Mouse (Mus musculus) forebrain, embryonic 13.5 days (tissue): Measurements from ENCODE around the gene Sstr2. TPM values are rescaled to one million over a fixed set of nuclear protein-coding genes. Genes with fewer than 3 reads are reported as not detected.
"Not testable (repeated sequence)": the region's sequence is repeated elsewhere in the genome, so short reads cannot be mapped to it uniquely, and the experiment has no call there.

Source experiments
- ATAC-seq: fragments of 200-750 bp; cut with Nextera tagmentation; 2 replicates; pipeline ENCODE4 v1.8.0; 2017
- H3K27ac ChIP-seq: fragments of 300-500 bp; sonication (generic); 2 replicates; pipeline ENCODE4 v1.5.1; 2015; ENCODE audit warnings: inconsistent platforms, mild to moderate bottlenecking, moderate library complexity
- H3K27me3 ChIP-seq: fragments of 300-500 bp; sonication (generic); 2 replicates; pipeline ENCODE4 v1.6.1; 2015; ENCODE audit warnings: mild to moderate bottlenecking, inconsistent platforms
- H3K36me3 ChIP-seq: fragments of 300-500 bp; sonication (generic); 2 replicates; pipeline ENCODE4 v1.6.1; 2015; ENCODE audit warnings: mild to moderate bottlenecking, inconsistent platforms; ENCODE audit not compliant: poor library complexity, severe bottlenecking
- H3K4me1 ChIP-seq: fragments of 300-500 bp; sonication (generic); 2 replicates; pipeline ENCODE4 v1.6.1; 2015; ENCODE audit warnings: inconsistent platforms
- H3K4me2 ChIP-seq: fragments of 300-500 bp; sonication (generic); 2 replicates; pipeline ENCODE4 v1.6.1; 2015; ENCODE audit warnings: inconsistent platforms, mild to moderate bottlenecking, moderate library complexity
- H3K4me3 ChIP-seq: fragments of 300-500 bp; sonication (generic); 2 replicates; pipeline ENCODE4 v1.5.1; 2015; ENCODE audit warnings: mild to moderate bottlenecking, inconsistent platforms
- H3K9ac ChIP-seq: fragments of 300-500 bp; sonication (generic); 2 replicates; pipeline ENCODE4 v1.6.1; 2015; ENCODE audit warnings: mild to moderate bottlenecking, inconsistent platforms
- H3K9me3 ChIP-seq: fragments of 300-500 bp; sonication (generic); replicated peaks from 2 replicates; pipeline ENCODE4 v1.6.1; 2016; ENCODE audit warnings: inconsistent platforms
- WGBS: fragments of 180-500 bp; shearing (Covaris S2); methylation state at CpG from one replicate; pipeline ENCODE4 v1.1.7; 2015; 5-methylcytosine and 5-hydroxymethylcytosine counted together
- polyA plus RNA-seq: library from polyadenylated mRNA; unstranded; fragments of >200 nt; fragmentation: Nextera tagmentation; extraction: Ambion mirVana; gene quantifications from 2 replicates; pipeline ENCODE4 v1.2.1, GENCODE M21; 2015

Gene Sstr2
- polyA plus RNA-seq, 1 experiment from 2014 or later, result 78.0 TPM

GRCm38 (mm10) chr11:113649353-113650210 lies 30.4 kb downstream of the Sstr2 start, which contains the start of gene Slc39a11:
Gene Slc39a11 (minus strand): TSS chr11:113650079.
- Histone ChIP-seq H3K27ac (peak within 1 kb of the TSS; percentile 90), H3K36me3 (peaks cover 31% of the 10 kb centered on the region), H3K27me3 (no peaks in the 10 kb centered on the region), H3K9me3 (no peaks in the 10 kb centered on the region), H3K9ac (peak within 1 kb of the TSS; percentile 91), H3K4me3 (peak within 1 kb of the TSS; percentile 92), H3K4me2 (peak within 1 kb of the TSS; percentile 78), H3K4me1 (peaks cover 31% of the 10 kb centered on the region)
- peak; percentile 80 for ATAC-seq
- under 1% methylated on average over 71 of the region's 91 CpGs for WGBS

GRCm38 (mm10) chr11:113651206-113651906 lies 32.2 kb downstream of the Sstr2 start:
- peaks cover 31% of the 10 kb centered on the region for H3K4me1 ChIP-seq
- no peaks in the 10 kb centered on the region for H3K27me3 ChIP-seq
- no peak for ATAC-seq
- WGBS, result 73% methylated on average over 22 of the region's 22 CpGs
- H3K27ac ChIP-seq, result peak overlapping the region; percentile 68
- peak overlapping the region; percentile 78 for H3K4me2 ChIP-seq
- H3K36me3 ChIP-seq, result peaks cover 48% of the 10 kb centered on the region
- H3K9ac ChIP-seq, result no peak overlapping the region
- no peak overlapping the region; the same call in 1 of the 2 replicates for H3K4me3 ChIP-seq
- H3K9me3 ChIP-seq, result no peaks in the 10 kb centered on the region

DNA sequence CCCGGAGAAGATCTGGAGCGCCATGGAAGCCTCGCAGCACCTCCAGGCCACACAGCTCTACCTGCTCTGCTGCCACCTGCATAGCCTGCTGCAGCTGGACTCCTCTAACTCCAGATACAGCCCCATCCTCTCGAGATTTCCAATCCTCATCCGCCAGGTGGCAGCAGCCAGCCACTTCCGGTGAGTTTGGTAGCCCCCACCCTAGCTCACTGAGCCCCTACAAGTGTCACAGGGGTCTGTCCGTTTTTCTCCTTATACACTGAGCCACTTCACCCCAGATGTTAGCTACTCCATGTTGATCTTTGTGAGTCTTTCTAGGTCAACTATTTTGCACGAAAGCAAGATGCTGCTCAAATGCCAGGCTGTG lies 32.7 kb downstream of the Sstr2 start:
- H3K36me3 ChIP-seq, result peaks cover 54% of the 10 kb centered on the region
- peak overlapping the region; percentile 68 for H3K27ac ChIP-seq
- H3K27me3 ChIP-seq, result no peaks in the 10 kb centered on the region
- 45% methylated on average over 8 of the region's 8 CpGs for WGBS
- no peak overlapping the region for H3K9ac ChIP-seq
- H3K9me3 ChIP-seq, result no peaks in the 10 kb centered on the region
- peak; percentile 9; the same call in 1 of the 2 replicates for ATAC-seq
- H3K4me2 ChIP-seq, result no peak overlapping the region
- peaks cover 31% of the 10 kb centered on the region for H3K4me1 ChIP-seq
- no peak overlapping the region for H3K4me3 ChIP-seq

GRCm38 (mm10) chr11:113652516-113652915 lies 33.4 kb downstream of the Sstr2 start:
- ATAC-seq, result no peak
- Histone ChIP-seq H3K27ac (no peak overlapping the region), H3K9me3 (no peaks in the 10 kb centered on the region), H3K4me2 (no peak overlapping the region), H3K36me3 (peaks cover 60% of the 10 kb centered on the region), H3K9ac (no peak overlapping the region), H3K4me1 (peaks cover 31% of the 10 kb centered on the region), H3K27me3 (no peaks in the 10 kb centered on the region), H3K4me3 (no peak overlapping the region)
- 90% methylated on average over 6 of the region's 6 CpGs for WGBS

DNA sequence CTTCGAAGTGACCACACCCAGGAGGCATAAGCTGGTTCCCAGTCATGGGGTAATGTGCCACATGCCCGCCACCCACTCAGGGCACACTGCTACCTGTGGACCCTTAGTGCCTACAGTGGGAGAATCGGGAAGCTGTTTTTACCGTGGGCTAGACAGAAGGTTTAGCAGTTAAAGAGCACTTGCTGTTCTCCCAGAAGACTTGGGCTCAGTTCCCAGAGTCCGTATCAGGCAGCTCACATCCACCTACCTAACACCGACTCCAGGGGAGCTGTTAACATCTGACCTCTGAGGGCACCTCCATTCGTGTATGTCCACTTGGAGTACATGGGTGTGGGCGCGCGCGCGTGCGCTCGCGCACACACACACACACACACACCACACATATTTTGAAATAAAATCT lies 35.0 kb downstream of the Sstr2 start:
- no peak for ATAC-seq
- Histone ChIP-seq H3K9me3 (no peaks in the 10 kb centered on the region), H3K4me2 (no peak overlapping the region), H3K4me3 (no peak overlapping the region), H3K4me1 (peaks cover 16% of the 10 kb centered on the region), H3K36me3 (peaks cover 75% of the 10 kb centered on the region), H3K27ac (0 out of 2 replicates have a peak overlapping the region, but pooled peaks have one; percentile 2), H3K27me3 (no peaks in the 10 kb centered on the region), H3K9ac (no peak overlapping the region)
- WGBS, result 96% methylated on average over 15 of the region's 15 CpGs

DNA sequence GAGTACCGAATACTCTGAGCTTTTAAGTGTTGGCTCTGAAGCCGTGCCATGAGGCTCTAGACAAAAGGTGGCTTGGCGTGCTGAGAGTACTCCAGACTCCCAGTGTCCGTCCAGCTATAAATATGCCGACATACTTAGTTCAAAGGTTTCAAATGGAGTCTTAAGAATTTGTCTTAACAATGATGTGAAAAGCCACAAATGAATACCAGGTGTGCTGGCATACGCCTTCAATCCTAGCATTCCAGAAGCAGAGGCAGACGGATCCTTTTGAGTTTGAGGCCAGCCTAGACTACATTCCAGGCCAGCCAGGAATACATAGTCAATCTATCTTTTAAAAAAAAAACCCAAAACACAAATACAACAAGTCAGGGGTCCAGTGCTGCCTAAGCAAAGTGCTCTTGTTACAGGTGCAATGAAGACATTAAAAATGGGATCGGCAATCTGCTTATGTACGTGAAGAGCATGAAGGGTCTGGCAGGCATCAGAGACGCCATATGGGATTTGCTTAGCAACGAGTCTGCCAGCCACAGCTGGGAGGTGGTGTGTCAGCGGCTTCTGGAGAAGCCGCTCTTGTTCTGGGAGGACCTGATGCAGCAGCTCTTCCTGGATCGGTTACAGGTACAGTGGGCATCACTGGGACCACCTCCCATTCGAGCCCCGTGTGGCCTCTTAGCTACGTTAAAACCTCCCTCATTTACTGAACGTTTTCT lies 35.6 kb downstream of the Sstr2 start:
- H3K4me1 ChIP-seq, result peaks cover 16% of the 10 kb centered on the region
- no peak overlapping the region for H3K27ac ChIP-seq
- H3K4me2 ChIP-seq, result no peak overlapping the region
- no peaks in the 10 kb centered on the region for H3K27me3 ChIP-seq
- H3K36me3 ChIP-seq, result peaks cover 81% of the 10 kb centered on the region
- 87% methylated on average over 18 of the region's 18 CpGs for WGBS
- H3K9me3 ChIP-seq, result no peaks in the 10 kb centered on the region
- no peak overlapping the region for H3K4me3 ChIP-seq
- ATAC-seq, result no peak
- H3K9ac ChIP-seq, result no peak overlapping the region

- no peak overlapping the region for H3K9ac ChIP-seq
- H3K27me3 ChIP-seq, result no peaks in the 10 kb centered on the region
- no peak for ATAC-seq
- H3K36me3 ChIP-seq, result peaks cover 99% of the 10 kb centered on the region
- no peaks in the 10 kb centered on the region for H3K9me3 ChIP-seq
- H3K27ac ChIP-seq, result no peak overlapping the region; the same call in 1 of the 2 replicates
- peaks cover 5% of the 10 kb centered on the region; the same call in 1 of the 2 replicates for H3K4me1 ChIP-seq
- no peak overlapping the region for H3K4me2 ChIP-seq
- H3K4me3 ChIP-seq, result no peak overlapping the region
- WGBS, result 91% methylated on average over 8 of the region's 8 CpGs
These were observed 37.4 kb downstream of the Sstr2 start for GRCm38 (mm10) chr11:113656511-113656932.

DNA sequence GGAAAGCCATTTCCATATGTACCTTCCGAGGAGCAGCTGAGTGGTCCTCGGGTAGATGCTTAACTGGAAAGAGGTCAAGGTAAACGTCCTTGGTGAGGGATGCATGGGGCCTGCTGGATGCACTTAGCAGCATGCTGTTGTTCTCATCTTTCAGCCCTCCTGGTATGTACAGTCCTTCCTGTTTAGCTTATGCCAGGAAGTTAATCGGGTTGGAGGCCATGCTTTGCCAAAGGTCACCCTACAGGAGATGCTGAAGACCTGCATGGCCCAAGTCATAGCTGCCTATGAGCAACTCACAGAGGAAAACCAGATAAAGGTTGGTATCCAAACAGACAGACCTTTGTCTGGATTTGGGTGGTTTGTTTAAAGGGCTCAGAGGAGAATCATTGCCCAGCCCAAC lies 38.1 kb downstream of the Sstr2 start:
- WGBS, result 82% methylated on average over 4 of the region's 4 CpGs
- no peaks in the 10 kb centered on the region for H3K9me3 ChIP-seq
- H3K27ac ChIP-seq, result no peak overlapping the region; the same call in 1 of the 2 replicates
- no peak overlapping the region for H3K4me3 ChIP-seq
- peaks cover 99% of the 10 kb centered on the region for H3K36me3 ChIP-seq
- H3K4me1 ChIP-seq, result no peaks in the 10 kb centered on the region
- no peaks in the 10 kb centered on the region for H3K27me3 ChIP-seq
- H3K9ac ChIP-seq, result no peak overlapping the region
- no peak overlapping the region for H3K4me2 ChIP-seq
- no peak for ATAC-seq

GRCm38 (mm10) chr11:113658319-113658718 lies 39.2 kb downstream of the Sstr2 start:
- ATAC-seq, result no peak
- WGBS, result 92% methylated on average over 8 of the region's 8 CpGs

GRCm38 (mm10) chr11:113658763-113659162 lies 39.6 kb downstream of the Sstr2 start:
- no peak for ATAC-seq

More at GRCm38 (mm10) chr11:113658319-113658718, 39.2 kb downstream of the Sstr2 start:
- Histone ChIP-seq H3K9ac (no peak overlapping the region), H3K4me2 (no peak overlapping the region), H3K27me3 (no peaks in the 10 kb centered on the region), H3K27ac (no peak overlapping the region), H3K4me3 (no peak overlapping the region), H3K9me3 (no peaks in the 10 kb centered on the region), H3K4me1 (no peaks in the 10 kb centered on the region), H3K36me3 (peaks cover 99% of the 10 kb centered on the region)

DNA sequence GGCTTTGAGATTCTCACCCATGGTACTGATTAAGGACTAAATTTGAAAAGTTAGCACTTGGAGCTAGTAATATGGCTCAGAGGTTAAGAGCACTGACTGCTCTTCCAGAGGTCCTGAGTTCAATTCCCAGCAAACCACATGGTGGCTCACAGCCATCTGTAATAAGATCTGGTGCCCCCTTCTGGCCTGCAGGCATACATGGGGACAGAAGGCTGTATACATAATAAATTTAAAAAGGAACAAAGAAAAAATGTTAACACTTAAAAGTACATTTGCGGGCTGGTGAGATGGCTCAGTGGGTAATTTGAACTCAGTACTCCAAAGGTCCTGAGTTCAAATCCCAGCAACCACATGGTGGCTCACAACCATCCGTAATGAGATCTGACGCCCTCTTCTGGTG lies 41.1 kb downstream of the Sstr2 start:
- not testable (repeated sequence) for H3K9me3 ChIP-seq, H3K9ac ChIP-seq, H3K27ac ChIP-seq, H3K27me3 ChIP-seq, H3K4me1 ChIP-seq, H3K4me2 ChIP-seq, H3K4me3 ChIP-seq, ATAC-seq
- WGBS, result 94% methylated on average over 3 of the region's 3 CpGs
- H3K36me3 ChIP-seq, result peaks cover 92% of the 10 kb centered on the region

More at GRCm38 (mm10) chr11:113658763-113659162, 39.6 kb downstream of the Sstr2 start:
- H3K36me3 ChIP-seq, result peaks cover 99% of the 10 kb centered on the region
- 90% methylated on average over 4 of the region's 4 CpGs for WGBS
- no peaks in the 10 kb centered on the region for H3K9me3 ChIP-seq
- no peak overlapping the region for H3K4me3 ChIP-seq
- no peaks in the 10 kb centered on the region for H3K27me3 ChIP-seq
- no peak overlapping the region for H3K9ac ChIP-seq
- no peak overlapping the region for H3K4me2 ChIP-seq
- H3K27ac ChIP-seq, result no peak overlapping the region
- no peaks in the 10 kb centered on the region for H3K4me1 ChIP-seq
